Mouse (Mus musculus) midbrain, embryonic 14.5 days (tissue): ENCODE results near the gene Igf2bp1. TPM values are rescaled to one million over a fixed set of nuclear protein-coding genes. Genes with fewer than 3 reads are reported as not detected.

Source experiments
- ATAC-seq: fragments of 200-750 bp; cut with Nextera tagmentation; 2 replicates; pipeline ENCODE4 v1.8.0; 2017; ENCODE audit warnings: moderate number of reproducible peaks, moderate library complexity; ENCODE audit not compliant: low FRiP score, low TSS enrichment
- DNase-seq: peaks from one replicate; pipeline ENCODE4 v3.0.0-alpha.2; 2015
- H3K27ac ChIP-seq: fragments of 300-500 bp; sonication (generic); replicated peaks from 2 replicates; pipeline ENCODE4 v1.5.1; 2014; ENCODE audit warnings: mild to moderate bottlenecking, low read depth, low read length, moderate library complexity
- H3K27me3 ChIP-seq: fragments of 300-500 bp; sonication (generic); 2 replicates; pipeline ENCODE4 v1.6.1; 2014; ENCODE audit warnings: low read length, control low read depth, mixed read lengths; ENCODE audit not compliant: control insufficient read depth, insufficient read depth
- H3K36me3 ChIP-seq: fragments of 300-500 bp; sonication (generic); 2 replicates; pipeline ENCODE4 v1.6.1; 2014; ENCODE audit warnings: low read length, control low read depth; ENCODE audit not compliant: control insufficient read depth, insufficient read depth
- H3K4me1 ChIP-seq: fragments of 300-500 bp; sonication (generic); 2 replicates; pipeline ENCODE4 v1.6.1; 2014; ENCODE audit warnings: mild to moderate bottlenecking, antibody characterized with exemption, low read length, control low read depth; ENCODE audit not compliant: control insufficient read depth, insufficient read depth
- H3K4me2 ChIP-seq: fragments of 300-500 bp; sonication (generic); 2 replicates; pipeline ENCODE4 v1.6.1; 2014; ENCODE audit warnings: mild to moderate bottlenecking, low read length, moderate library complexity
- H3K4me3 ChIP-seq: fragments of 300-500 bp; sonication (generic); replicated peaks from 2 replicates; pipeline ENCODE4 v1.5.1; 2014; ENCODE audit warnings: low read depth, low read length
- H3K9ac ChIP-seq: fragments of 300-500 bp; sonication (generic); replicated peaks from 2 replicates; pipeline ENCODE4 v1.6.1; 2014; ENCODE audit warnings: mild to moderate bottlenecking, low read length, moderate library complexity
- H3K9me3 ChIP-seq: fragments of 300-500 bp; sonication (generic); 2 replicates; pipeline ENCODE4 v1.6.1; 2016; ENCODE audit warnings: low read length, control low read depth, mixed read lengths; ENCODE audit not compliant: control insufficient read depth
- WGBS: fragments of 180-500 bp; shearing (Covaris S2); extraction: QIAGEN DNeasy Blood & Tissue Kit; methylation state at CpG from one replicate; pipeline ENCODE4 v1.1.7; 2014; 5-methylcytosine and 5-hydroxymethylcytosine counted together
- polyA plus RNA-seq: library from polyadenylated mRNA; unstranded; fragments of >200 nt; fragmentation: Nextera tagmentation; extraction: Ambion mirVana; gene quantifications from 2 replicates; pipeline ENCODE4 v1.2.1, GENCODE M21; 2014

Igf2bp1 gene
- polyA plus RNA-seq, 1 experiment from 2014 or later: 11.1 TPM

- H3K4me2 ChIP-seq: peak overlapping the region; percentile 67
- no peaks in the 10 kb centered on the region for H3K27me3 ChIP-seq
- H3K27ac ChIP-seq: peak overlapping the region; percentile 96
- peaks cover 13% of the 10 kb centered on the region for H3K4me1 ChIP-seq
- H3K36me3 ChIP-seq: no peaks in the 10 kb centered on the region
- peak; percentile 70 for DNase-seq
- no peaks in the 10 kb centered on the region for H3K9me3 ChIP-seq
- H3K4me3 ChIP-seq: peak overlapping the region; percentile 76
- H3K9ac ChIP-seq: peak overlapping the region; percentile 75
- WGBS: under 1% methylated on average over 32 of the region's 32 CpGs
- ATAC-seq: no peak
Observed at GRCm38 (mm10) chr11:96003969-96004792, 1.6 kb downstream of the Igf2bp1 start.

GRCm38 (mm10) chr11:96003100-96003900, 2.4 kb downstream of the Igf2bp1 start:
- DNase-seq (peak; percentile 57), ATAC-seq (no peak)
- under 1% methylated on average over 12 of the region's 12 CpGs for WGBS
- Histone ChIP-seq H3K4me2 (peak overlapping the region; percentile 67), H3K4me1 (peaks cover 13% of the 10 kb centered on the region), H3K27ac (peak overlapping the region; percentile 60; the same call in 1 of the 2 replicates), H3K9ac (peak overlapping the region; percentile 75; the same call in 1 of the 2 replicates), H3K9me3 (no peaks in the 10 kb centered on the region), H3K4me3 (peak overlapping the region; percentile 76), H3K36me3 (no peaks in the 10 kb centered on the region), H3K27me3 (no peaks in the 10 kb centered on the region)

- DNase-seq (no peak), ATAC-seq (no peak)
- Histone ChIP-seq H3K36me3 (no peaks in the 10 kb centered on the region), H3K4me2 (no peak overlapping the region), H3K27me3 (no peaks in the 10 kb centered on the region), H3K4me1 (peaks cover 25% of the 10 kb centered on the region), H3K9ac (no peak overlapping the region), H3K4me3 (no peak overlapping the region), H3K27ac (no peak overlapping the region), H3K9me3 (peaks cover 2% of the 10 kb centered on the region; the same call in 1 of the 2 replicates)
- WGBS: 94% methylated on average over 8 of the region's 8 CpGs
Observed at GRCm38 (mm10) chr11:95994151-95994550, 11.6 kb downstream of the Igf2bp1 start.

- DNase-seq (peak; percentile 78), ATAC-seq (peak; percentile 83)
- peak overlapping the region; percentile 89 for H3K4me2 ChIP-seq
- H3K9ac ChIP-seq: peak overlapping the region; percentile 83
- H3K27me3 ChIP-seq: no peaks in the 10 kb centered on the region
- peaks cover 2% of the 10 kb centered on the region; the same call in 1 of the 2 replicates for H3K9me3 ChIP-seq
- H3K36me3 ChIP-seq: no peaks in the 10 kb centered on the region
- peaks cover 36% of the 10 kb centered on the region for H3K4me1 ChIP-seq
- peak overlapping the region; percentile 93 for H3K27ac ChIP-seq
- peak overlapping the region; percentile 50 for H3K4me3 ChIP-seq
- under 1% methylated on average over 40 of the region's 49 CpGs for WGBS
Observed at GRCm38 (mm10) chr11:95990886-95991708, 14.6 kb downstream of the Igf2bp1 start.

GRCm38 (mm10) chr11:95990431-95990830, 15.3 kb downstream of the Igf2bp1 start:
- Histone ChIP-seq H3K27ac (peak overlapping the region; percentile 93), H3K36me3 (no peaks in the 10 kb centered on the region), H3K27me3 (no peaks in the 10 kb centered on the region), H3K4me1 (peaks cover 36% of the 10 kb centered on the region), H3K4me3 (peak overlapping the region; percentile 50), H3K4me2 (peak overlapping the region; percentile 89), H3K9me3 (peaks cover 2% of the 10 kb centered on the region; the same call in 1 of the 2 replicates), H3K9ac (peak overlapping the region; percentile 83)
- ATAC-seq (no peak), DNase-seq (no peak)
- 15% methylated on average over 4 of the region's 4 CpGs for WGBS

- ATAC-seq: no peak
- no peak overlapping the region for H3K4me3 ChIP-seq
- WGBS: 39% methylated on average over 8 of the region's 8 CpGs
Observed at GRCm38 (mm10) chr11:95989864-95990263, 15.9 kb downstream of the Igf2bp1 start.

DNA sequence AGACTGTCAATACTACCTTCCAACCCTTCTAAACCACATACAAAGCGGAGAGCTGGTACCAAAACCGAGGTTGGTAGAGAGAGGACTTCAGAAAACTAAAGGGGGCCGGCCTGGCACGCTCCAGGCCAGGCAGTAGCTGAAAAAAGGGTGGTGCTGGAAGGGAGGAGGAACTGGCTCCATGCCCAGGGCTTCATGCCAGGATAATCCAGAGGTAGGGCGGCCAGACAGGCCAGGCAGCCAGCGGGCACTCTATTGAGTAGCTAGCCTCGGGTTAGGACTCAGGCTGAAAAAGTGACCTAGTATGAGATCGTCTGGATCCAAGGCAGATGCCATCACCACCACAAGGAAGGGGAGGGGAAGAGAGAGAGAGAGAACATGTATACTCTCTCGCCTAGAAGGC, 17.2 kb downstream of the Igf2bp1 start:
- Histone ChIP-seq H3K36me3 (no peaks in the 10 kb centered on the region), H3K4me1 (peaks cover 36% of the 10 kb centered on the region), H3K4me2 (no peak overlapping the region), H3K4me3 (no peak overlapping the region), H3K9ac (no peak overlapping the region), H3K27me3 (no peaks in the 10 kb centered on the region), H3K9me3 (no peaks in the 10 kb centered on the region), H3K27ac (0 out of 2 replicates have a peak overlapping the region, but pooled peaks have one; percentile 13)
- WGBS: 44% methylated on average over 9 of the region's 9 CpGs
- ATAC-seq: no peak
- DNase-seq: peak; percentile 76

More at GRCm38 (mm10) chr11:95989864-95990263, 15.9 kb downstream of the Igf2bp1 start:
- peaks cover 2% of the 10 kb centered on the region; the same call in 1 of the 2 replicates for H3K9me3 ChIP-seq
- H3K36me3 ChIP-seq: no peaks in the 10 kb centered on the region
- H3K4me2 ChIP-seq: peak overlapping the region; percentile 89
- H3K4me1 ChIP-seq: peaks cover 36% of the 10 kb centered on the region
- no peak for DNase-seq
- no peaks in the 10 kb centered on the region for H3K27me3 ChIP-seq
- H3K27ac ChIP-seq: peak overlapping the region; percentile 93; the same call in 1 of the 2 replicates
- no peak overlapping the region; the same call in 1 of the 2 replicates for H3K9ac ChIP-seq
